Mouse (Mus musculus) left cerebral cortex, adult 9 months (tissue): Measurements from ENCODE around the gene Tnpo3.
"Not testable (repeated sequence)": the region's sequence is repeated elsewhere in the genome, so short reads cannot be mapped to it uniquely, and the experiment has no call there.

Source experiments
- DNase-seq, 2 experiments: peaks; one replicate each; pipeline ENCODE4 v3.0.0; 2022; ENCODE audit warnings: low spot score in 2 of 2

Tnpo3 gene

DNA sequence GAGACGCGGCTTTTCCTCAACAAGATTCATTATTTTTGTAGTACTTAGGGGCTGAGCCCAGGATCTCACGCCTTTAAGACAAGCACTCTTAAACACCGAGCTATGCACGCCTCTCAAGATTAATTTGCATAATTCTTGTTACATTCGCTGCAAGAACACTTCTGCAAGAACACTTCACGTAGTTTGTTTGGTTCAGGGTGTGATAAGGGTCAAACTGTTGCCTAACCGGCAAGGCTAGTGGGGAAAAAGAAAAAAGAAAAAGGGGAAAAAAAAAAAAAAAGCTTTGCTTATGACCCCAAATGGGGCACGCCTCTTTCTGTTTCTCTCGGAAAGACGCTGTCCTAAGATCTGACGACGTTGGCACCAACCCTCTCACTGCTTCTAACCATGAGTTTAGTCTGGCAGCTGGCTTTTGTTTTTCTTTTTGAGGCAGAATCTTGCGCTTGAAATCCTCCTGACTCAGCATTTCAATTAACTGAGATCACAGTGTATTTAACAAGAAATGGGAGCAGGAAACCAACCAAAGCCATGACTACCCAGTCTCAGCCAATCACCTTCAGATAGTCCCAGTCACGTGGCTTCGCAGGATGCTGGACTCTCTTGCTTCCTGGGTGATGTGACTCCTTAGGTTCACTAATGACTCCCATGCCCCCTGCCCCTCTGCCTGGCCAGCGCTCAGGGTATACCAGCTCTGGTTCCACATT lies 11.3 kb upstream of the Tnpo3 start:
- no peak for DNase-seq

DNA sequence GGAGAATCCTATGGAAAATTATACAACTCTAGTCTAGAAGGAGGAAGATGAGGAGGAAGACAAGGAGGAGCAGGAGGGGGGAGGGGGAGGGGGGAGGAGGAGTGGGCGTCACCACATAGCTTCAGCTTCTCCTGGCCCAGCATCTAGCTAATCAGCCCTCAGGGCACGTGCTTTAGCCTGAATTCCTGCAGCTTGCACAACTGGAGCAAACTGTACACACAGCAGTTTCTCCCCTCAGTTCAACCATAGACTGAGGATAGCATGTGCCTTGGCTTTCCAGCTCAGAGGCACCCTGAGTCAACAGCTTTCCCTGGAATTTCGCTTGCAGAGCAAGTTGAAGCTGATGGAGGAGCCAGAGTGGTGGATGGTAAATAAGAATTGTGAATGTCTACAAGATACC lies 10.5 kb upstream of the Tnpo3 start:
- DNase-seq, result no peak

DNA sequence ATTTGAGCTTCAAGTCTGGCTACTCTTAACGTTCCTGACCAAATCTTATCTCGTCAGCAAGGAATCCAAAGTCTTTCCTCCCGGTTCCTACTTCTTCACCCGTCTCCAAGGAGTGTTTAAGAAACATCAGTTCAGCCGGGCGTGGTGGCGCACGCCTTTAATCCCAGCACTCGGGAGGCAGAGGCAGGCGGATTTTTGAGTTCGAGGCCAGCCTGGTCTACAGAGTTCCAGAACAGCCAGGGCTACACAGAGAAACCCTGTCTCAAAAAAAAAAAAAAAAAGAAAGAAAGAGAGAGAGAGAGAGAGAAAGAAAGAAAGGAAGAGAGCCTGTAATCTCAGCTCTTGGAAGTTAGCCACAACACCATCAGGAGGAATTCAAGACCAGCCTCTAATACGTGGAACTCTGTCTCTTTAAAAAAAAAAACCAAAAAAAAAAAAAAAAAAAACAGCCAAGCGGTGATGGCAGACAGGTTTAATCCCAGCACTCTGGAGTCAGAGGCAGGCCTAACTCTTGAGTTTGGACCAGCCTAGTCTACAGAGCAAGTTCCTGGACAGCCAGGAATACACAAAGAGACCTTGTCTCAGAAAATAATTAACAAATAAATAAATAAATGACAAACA lies 443 bp upstream of the Tnpo3 start:
- DNase-seq, result not testable (repeated sequence)

DNA sequence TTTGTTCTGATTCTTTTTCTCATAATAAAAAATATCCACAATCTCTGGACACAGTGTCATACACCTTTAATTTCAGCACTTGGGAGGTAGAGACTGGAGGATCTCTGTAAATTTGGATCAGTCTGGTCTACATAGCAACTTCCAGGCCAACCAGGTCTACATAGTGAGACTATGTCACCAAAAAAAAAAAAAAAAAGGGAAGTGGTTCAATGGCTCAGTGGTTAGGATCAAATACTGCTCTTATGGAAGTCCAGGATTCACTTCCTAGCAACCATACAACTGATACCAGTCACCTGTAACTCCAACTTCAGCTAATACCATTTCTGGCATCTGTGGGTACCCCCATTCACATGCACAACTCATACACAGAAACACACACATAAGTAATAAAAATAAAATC lies 9.5 kb downstream of the Tnpo3 start:
- DNase-seq, result no peak

DNA sequence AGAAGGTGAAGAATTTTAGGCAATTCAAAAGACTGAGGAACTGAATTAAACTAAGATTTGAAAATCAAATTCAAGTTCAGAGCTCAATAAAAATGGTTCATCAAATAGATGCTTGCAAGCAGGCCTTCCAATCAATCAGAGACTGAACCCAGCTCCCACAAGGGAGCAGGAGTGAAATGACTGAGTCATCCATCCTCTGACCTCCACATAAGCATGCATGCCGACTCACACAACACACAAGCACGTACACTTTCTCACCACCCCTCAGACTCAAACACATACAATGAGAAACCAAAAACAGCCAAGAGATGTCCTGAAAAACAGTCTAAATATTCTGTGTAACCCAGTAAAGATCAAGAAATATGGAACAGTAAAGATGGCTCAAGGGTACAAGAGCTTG lies 14.0 kb downstream of the Tnpo3 start:
- no peak for DNase-seq

DNA sequence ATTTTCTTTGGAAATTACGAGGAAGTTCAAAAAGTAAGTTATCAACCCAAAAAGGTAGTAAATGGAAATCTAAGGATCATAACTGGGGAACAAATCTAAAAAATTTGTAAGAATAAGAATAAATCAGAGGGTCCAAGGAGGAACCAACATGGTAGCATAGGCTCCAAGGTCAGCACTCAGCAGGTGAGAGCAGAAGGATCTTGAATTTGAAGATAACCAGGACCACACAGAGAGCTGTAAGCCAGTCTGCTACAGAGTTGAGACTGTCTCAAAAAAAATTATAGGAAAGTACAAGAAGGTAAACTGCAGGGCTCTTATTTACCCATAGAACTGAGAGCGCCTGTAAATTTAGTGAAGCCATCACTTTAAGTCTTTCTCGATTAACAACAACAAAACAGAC lies 28.5 kb downstream of the Tnpo3 start:
- DNase-seq, result no peak

DNA sequence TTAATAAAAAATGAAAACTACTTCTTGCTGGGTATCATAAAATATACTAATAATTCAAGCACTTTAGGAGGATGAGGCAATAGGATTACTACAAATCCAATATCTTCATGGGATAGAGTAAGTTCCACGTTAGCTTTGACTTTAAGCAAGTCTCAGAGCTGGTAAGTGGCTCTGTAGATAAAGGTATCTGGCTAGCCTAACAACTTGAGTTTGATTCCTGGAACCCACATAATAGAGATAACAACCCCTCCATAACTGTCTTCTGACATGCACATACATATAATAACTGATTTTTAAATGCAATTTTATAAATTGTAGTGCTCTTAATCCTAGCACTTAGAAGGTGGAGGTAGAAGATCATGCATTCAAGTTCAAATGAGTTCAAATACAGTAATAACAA lies 28.9 kb downstream of the Tnpo3 start:
- DNase-seq, result no peak

DNA sequence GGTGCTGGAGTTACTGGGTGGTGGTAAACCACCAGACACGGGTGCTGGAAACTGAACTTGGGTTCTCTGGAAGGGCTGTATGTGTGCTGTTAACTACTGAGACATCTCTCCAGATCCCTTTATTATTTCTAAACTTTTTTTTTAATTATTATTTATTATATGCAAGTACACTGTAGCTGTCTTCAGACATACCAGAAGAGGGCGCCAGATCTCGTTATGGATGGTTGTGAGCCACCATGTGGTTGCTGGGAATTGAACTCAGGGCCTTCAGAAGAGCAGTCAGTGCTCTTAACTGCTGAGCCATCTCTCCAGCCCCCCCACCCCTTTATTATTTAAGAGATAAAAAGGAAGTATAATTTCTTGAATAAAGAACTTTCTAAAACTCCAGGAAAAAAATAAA lies 33.3 kb downstream of the Tnpo3 start:
- DNase-seq, result not testable (repeated sequence)

DNA sequence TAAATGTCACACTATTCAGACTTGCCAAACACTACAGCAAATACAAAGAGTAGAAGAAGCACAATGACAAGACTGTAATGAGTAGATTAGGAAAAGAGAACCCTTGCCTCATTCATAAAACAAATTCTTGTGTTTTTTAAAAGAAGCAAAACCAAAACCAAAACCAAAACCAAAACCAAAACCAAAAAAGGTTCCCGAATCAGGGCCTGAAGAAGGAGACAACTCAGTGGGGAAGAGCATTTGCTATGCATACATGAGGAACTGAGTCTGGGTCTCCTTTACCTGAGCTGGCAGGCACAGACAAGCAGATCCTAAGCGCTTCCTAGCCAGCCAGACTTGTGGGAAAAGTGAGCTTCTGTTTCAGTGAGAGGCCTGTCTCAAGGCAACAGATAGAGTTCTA lies 52.6 kb downstream of the Tnpo3 start:
- DNase-seq, result no peak

DNA sequence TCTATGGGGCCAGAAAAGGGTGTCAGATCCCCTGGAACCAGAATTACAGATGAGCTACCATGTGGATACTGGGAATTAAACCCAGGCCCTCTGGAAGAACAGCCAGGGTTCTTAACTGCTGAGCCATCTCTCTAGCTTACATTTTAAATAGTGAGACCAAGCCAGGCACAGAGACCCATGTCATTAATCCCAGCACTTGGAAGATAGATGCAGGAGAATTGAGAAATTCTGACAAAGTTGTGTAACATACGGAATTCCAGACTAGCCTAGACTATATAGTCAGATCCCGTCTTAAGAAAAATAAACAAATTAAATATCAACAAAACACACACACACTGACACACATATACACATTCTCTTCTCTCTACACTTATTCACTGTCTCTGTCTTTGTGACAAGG lies 57.2 kb downstream of the Tnpo3 start:
- DNase-seq, result no peak

DNA sequence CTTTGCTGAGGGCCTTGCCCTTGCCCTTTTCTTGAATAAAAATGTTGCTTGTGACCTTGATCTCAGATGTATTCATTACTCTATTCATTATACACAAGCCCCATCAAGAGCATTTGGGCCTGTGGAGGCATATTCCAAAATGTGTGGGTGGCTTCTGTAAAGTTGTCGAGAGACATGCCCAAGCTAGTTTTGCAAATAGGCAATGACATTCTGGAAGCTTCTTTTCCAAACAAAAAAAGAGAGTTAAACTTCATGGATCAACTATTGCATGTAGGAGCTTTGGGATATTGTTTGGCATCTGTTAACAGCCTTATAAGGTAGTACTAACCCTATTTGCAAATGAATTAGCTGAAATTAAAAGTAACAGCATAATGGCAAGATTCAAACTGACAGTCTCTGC lies 61.6 kb downstream of the Tnpo3 start:
- no peak for DNase-seq

DNA sequence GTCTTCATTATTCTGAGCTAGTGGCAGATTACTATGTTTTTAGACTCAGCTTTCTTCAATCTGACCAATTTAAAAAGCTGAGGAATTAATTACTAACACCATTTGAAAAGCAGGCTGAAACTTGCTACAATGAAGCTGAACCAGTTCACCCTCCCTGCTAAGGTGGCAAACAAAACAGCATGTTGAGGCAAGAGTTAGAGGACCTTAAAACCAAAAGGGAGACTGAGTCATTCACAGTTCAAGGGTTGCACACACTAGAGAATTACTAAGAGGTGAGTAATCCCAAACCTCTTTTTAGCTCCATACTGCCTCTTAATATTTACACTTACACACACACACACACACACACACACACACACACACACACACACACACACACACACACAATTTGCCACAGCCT lies 62.1 kb downstream of the Tnpo3 start:
- no peak for DNase-seq

DNA sequence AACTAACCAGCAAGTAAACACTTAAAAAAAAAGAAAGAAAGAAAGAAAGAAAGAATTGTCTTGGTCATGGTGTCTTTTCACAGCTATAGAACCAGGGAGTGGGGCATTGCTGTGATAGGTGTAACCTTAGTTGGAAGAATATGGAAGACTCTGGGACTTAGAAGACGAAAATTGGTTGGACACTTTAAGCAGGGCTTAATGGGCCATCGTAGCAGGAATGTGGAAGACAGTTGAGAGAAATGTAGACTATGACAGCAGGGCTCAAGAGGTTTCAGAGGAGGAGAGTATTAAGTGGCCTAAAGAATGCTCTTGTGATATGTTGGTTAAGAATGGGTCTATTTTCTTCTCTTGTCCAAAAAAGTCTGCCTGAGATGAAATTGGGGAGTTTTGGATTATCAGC lies 64.1 kb downstream of the Tnpo3 start:
- no peak for DNase-seq

DNA sequence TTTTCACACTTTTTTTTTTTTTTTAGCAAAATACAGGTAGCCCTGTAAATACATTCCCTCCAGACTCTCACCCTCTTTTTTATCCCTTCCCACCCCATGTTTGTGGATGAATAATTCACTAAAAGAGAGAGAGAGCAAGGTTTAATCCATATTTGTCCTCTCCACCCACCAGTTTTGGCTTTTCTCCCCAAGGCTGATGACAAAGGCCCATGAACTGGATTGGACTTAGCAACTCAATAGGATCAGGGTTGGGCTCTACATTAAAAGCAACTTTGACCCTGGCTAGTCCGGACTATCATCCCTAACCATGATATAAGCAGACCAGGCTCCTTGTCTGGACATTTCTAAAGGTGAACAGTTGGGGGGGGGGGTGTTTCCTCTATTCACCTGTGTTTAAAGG lies 68.7 kb downstream of the Tnpo3 start:
- DNase-seq, result no peak

DNA sequence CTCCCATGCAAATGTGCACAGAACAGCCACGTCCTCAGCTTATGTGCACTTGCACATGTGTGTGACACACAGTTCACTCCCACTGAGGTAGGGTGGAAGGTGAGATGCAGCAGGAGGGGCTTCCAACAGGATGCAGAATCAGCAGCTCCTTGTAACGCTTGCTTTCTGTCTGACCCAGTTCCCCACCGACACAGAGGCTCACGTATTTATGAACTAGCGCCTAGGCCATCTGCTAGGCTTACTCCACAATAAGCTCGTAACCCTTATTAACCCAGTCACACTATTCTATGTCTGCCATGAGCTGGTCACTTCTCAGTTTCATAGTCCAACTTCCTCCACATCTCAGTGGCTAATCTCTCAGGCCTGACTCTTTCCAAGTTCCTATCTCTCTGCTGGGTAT lies 69.5 kb downstream of the Tnpo3 start:
- no peak for DNase-seq

DNA sequence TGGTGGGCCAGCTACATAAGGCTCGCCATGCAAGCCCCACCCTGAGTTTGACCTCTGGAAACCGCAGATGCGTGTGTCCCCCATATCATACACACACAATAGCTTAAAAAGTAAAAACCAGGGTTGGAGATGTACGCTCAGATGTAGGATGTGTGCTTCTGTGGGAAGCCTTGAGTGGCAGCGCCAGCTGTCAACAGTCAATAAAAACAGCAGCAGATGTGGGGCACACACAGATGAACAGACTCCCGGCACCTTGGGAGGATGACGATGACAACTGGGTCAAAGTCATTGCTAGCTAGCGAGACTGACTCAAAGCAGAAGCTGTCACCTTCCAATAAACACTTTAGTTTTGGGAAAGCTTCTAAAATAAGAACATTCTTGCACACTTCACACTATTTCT lies 70.2 kb downstream of the Tnpo3 start:
- DNase-seq, result no peak

DNA sequence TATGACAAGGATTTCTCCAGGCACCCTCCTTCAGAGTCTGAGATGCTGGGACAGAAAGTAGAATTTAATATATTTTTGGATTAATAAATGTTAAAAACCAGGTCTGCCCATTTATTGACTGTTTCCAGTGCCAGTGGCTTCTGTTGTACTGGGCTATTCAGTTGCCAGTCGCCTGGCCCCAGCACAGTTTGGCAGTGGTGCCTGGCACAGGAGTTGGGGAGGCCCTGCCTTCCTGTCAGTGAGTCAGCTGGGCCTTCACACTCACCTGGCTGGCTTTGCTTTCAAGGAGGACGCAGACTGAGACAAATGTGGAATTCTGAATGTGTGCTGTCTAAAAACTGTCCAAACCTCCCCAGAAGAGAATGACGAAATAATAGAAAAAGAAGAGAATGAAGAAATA lies 72.5 kb downstream of the Tnpo3 start:
- no peak for DNase-seq

DNA sequence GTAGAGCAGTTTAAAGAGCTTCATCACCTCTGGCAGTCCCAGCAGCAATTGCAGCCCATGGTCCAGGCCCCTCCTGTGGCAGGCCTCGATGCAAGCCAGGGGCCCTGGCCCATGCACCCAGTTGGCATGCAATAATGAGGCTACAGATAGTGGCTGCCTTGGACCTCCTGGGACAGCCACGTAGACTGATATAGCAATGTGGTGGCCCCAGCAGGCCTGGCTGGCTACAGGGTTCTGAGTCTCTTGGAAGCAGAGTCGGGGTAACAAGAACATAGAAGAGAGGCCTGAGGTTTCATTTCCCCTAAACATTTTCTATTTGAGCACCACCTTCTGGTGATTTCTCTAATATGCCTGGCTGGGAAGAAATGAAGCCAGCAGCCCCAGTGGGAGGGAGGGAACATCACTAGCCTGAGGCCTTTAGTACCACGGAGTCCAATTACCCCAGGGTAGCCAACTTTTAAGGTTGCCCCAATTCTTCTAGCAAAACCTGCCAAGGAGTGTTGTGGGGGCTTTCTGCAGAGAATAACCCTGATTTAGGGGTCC lies 73.0 kb downstream of the Tnpo3 start:
- peak in 1 of 2 experiments; percentile 32 for DNase-seq

DNA sequence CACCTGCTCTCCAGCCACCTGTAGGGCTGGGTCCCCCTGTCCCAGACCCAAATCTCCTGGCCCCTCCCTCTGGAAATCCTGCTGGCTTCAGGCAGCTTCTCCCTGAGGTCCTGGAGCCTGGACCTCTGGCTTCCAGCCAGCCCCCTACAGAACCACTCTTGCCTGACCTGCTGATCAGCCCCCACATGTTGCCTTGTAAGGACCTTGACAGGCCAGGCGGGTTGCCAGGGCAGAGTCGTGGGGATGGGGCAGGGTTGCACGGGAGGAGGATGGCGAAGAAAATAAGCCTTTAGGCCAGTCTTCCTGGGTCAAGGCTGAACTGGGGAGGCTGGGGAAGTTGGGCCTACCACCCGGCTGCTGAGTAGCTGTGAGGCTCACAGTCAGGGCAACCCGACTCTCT lies 74.4 kb downstream of the Tnpo3 start:
- no peak for DNase-seq

DNA sequence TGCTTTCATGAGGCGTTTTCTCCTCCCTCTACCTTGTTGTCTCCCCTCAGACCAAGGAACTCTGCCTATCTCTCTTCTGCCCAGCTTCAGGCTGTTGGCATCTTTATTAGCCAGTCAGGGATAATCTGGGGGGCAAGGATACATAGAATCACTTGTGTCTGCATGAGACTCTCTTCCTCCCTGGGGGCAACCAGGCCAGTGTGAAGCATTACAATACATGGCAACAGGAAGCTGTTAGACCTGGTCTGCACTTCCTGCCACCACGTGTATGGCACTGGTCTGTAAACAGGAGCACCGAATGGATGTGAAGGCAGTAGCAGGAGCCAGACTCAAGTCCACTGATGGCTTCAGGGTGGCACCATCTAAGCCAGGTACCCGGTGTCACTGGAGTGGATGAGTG lies 79.6 kb downstream of the Tnpo3 start:
- DNase-seq, result no peak

DNA sequence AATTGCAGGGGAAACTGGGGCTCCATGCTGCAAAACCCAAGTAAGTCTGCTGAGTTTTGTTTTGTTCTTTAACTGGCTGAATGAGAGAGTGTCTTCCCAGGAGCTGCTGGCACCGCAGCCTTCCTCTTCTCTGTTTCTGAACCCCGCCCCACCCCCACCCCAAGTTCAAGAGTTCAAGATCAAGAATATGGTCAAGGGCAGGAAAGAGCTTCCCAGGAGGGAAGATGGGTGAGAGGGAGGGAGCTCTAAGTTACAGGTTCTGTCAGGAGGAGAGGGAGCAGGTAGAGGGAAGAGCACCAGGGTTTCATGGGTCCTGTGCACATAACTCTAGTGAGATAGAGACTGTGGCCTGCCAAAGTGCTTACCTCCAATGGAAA lies 80.3 kb downstream of the Tnpo3 start:
- no peak for DNase-seq

DNA sequence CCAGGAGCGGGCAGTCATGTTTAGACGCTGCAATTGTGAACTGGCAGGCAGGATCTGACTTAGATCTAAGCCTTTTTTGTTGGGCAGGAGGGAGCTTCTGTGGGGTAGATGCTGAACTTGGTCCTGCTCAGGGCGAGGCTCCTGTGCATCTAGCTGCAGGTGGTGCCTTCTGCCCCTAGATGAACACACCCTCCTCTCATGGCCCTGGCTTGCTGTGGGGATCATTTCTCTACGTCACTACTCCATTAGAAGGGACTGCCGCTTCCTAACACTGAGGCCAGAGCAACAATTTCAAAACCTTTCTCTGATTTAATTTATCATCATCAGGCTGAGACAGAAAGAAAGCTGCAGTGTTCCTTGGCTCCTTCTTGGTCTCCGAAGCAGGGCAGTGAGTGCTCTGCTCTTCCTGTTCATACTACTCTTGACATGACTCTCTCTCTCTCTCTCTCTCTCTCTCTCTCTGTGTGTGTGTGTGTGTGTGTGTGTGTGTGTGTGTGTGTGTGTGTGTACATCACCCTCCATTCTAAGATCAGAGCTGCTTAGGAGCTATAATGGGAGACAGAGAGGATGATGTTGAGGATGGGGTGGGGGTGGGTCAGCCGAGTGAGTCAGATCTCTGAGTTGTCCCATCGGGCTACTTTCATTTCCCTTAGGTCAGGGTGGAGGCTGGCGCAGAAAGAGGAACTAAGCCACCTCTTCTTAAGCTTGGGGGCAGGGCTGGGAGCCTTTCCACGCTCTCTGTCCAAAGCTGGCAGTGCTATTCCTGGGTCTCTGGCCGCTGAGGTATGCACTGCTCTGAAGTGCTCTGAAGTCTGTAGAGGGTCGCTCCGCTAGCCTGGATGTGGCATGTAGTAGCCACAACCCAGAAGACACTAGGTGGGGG lies 80.9 kb downstream of the Tnpo3 start:
- DNase-seq, result no peak

DNA sequence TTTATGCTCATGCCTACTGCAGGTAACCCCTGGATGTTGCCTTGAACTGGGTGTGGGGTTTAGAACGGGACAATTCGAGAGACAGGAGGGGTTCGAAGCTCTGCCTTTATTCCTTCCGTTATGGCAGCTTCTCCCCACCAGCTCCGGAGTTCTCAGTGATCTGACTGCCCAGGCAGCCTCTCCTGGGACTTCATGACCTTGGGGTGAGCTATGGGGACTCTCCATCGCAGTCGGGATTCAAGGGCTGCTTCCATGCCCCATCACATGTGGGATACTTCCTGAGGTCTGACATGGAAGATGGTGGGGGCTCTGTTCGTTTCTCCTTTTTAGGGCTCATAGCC lies 81.6 kb downstream of the Tnpo3 start:
- DNase-seq, result no peak
